Mouse (Mus musculus) E14TG2a.4 (cell line): ENCODE measurements around the gene Rbm12.

ENCODE experiments used
- CTCF ChIP-seq: conservative IDR thresholded peaks from 2 replicates; pipeline ENCODE4 v1.5.1; 2014; ENCODE audit warnings: low read length
- NANOG ChIP-seq: IDR thresholded peaks from 2 replicates; pipeline ENCODE4 v1.6.1; 2014; ENCODE audit warnings: borderline replicate concordance, low read length, mixed read lengths
- POU5F1 ChIP-seq: IDR thresholded peaks from 2 replicates; pipeline ENCODE4 v1.6.1; 2014; ENCODE audit warnings: low read length, borderline replicate concordance

GRCm38 (mm10) chr2:156066126-156066525, 45.7 kb downstream of the Rbm12 start:
- TF ChIP-seq CTCF (no peak), POU5F1 (no peak), NANOG (no peak)
